Mouse (Mus musculus): ENCODE measurements around the gene Bhlha15. TPM values are rescaled to one million over a fixed set of nuclear protein-coding genes. Genes with fewer than 3 reads are reported as not detected.

Bhlha15 gene
- polyA plus RNA-seq, 1 experiment from 2014 or later: 0.54 TPM

- Histone ChIP-seq H3K27ac (peak overlapping the region; percentile 26; the same call in 1 of the 2 replicates), H3K9ac (ENCODE audit: low read depth, low read length) (no peak overlapping the region), H3K36me3 (ENCODE audit: insufficient read depth, low read length) (peaks cover 6% of the 10 kb centered on the region; the same call in 1 of the 2 replicates), H3K4me3 (replicated peaks; ENCODE audit: low read depth, low read length) (no peak overlapping the region), H3K9me3 (replicated peaks; ENCODE audit: low read length) (no peaks in the 10 kb centered on the region), H3K27me3 (ENCODE audit: insufficient read depth, low read length) (no peaks in the 10 kb centered on the region), H3K4me2 (ENCODE audit: low read length) (no peak overlapping the region), H3K4me1 (replicated peaks; ENCODE audit: insufficient read depth, low read length) (no peaks in the 10 kb centered on the region)
- peak; percentile 54; the same call in 1 of the 2 replicates for ATAC-seq (replicated peaks; ENCODE audit: low FRiP score, low read depth)
- WGBS: 23% methylated on average over 4 of the region's 4 CpGs
- TF ChIP-seq CTCF (IDR thresholded peaks at IDR 0.05; ENCODE audit: low read depth): no peak
- peak; percentile 71 for DNase-seq (ENCODE audit: low spot score)
Measured at GRCm38 (mm10) chr5:144158604-144159003, 31.5 kb upstream of the Bhlha15 start.

GRCm38 (mm10) chr5:144159137-144159536 lies 30.9 kb upstream of the Bhlha15 start:
- Histone ChIP-seq H3K27ac (no peak overlapping the region), H3K27me3 (ENCODE audit: insufficient read depth, low read length) (no peaks in the 10 kb centered on the region)
- no peak for TF ChIP-seq CTCF (IDR thresholded peaks at IDR 0.05; ENCODE audit: low read depth)

GRCm38 (mm10) chr5:144162080-144162812 lies 27.8 kb upstream of the Bhlha15 start:
- peak; percentile 55; the same call in 1 of the 2 replicates for ATAC-seq (replicated peaks; ENCODE audit: low FRiP score, low read depth)
- peak overlapping the region; percentile 79 for H3K27ac ChIP-seq
- DNase-seq (ENCODE audit: low spot score): no peak
- H3K27me3 ChIP-seq (ENCODE audit: insufficient read depth, low read length): no peaks in the 10 kb centered on the region
- no peak overlapping the region for H3K4me3 ChIP-seq (replicated peaks; ENCODE audit: low read depth, low read length)
- no peak for TF ChIP-seq CTCF (IDR thresholded peaks at IDR 0.05; ENCODE audit: low read depth)
- H3K4me2 ChIP-seq (ENCODE audit: low read length): no peak overlapping the region
- H3K36me3 ChIP-seq (ENCODE audit: insufficient read depth, low read length): peaks cover 10% of the 10 kb centered on the region; the same call in 1 of the 2 replicates
- no peaks in the 10 kb centered on the region for H3K4me1 ChIP-seq (replicated peaks; ENCODE audit: insufficient read depth, low read length)
- no peaks in the 10 kb centered on the region for H3K9me3 ChIP-seq (replicated peaks; ENCODE audit: low read length)
- H3K9ac ChIP-seq (ENCODE audit: low read depth, low read length): no peak overlapping the region
- 69% methylated on average over 5 of the region's 5 CpGs for WGBS

More at GRCm38 (mm10) chr5:144159137-144159536, 30.9 kb upstream of the Bhlha15 start:
- no peaks in the 10 kb centered on the region for H3K4me1 ChIP-seq (replicated peaks; ENCODE audit: insufficient read depth, low read length)
- WGBS: 90% methylated on average over 8 of the region's 8 CpGs
- no peaks in the 10 kb centered on the region for H3K9me3 ChIP-seq (replicated peaks; ENCODE audit: low read length)
- no peak for DNase-seq (ENCODE audit: low spot score)
- H3K36me3 ChIP-seq (ENCODE audit: insufficient read depth, low read length): peaks cover 6% of the 10 kb centered on the region; the same call in 1 of the 2 replicates
- H3K9ac ChIP-seq (ENCODE audit: low read depth, low read length): no peak overlapping the region
- no peak for ATAC-seq (replicated peaks; ENCODE audit: low FRiP score, low read depth)
- no peak overlapping the region for H3K4me2 ChIP-seq (ENCODE audit: low read length)
- no peak overlapping the region for H3K4me3 ChIP-seq (replicated peaks; ENCODE audit: low read depth, low read length)

GRCm38 (mm10) chr5:144162813-144163517 lies 27.1 kb upstream of the Bhlha15 start:
- no peak for TF ChIP-seq CTCF (IDR thresholded peaks at IDR 0.05; ENCODE audit: low read depth)
- Histone ChIP-seq H3K36me3 (ENCODE audit: insufficient read depth, low read length) (peaks cover 6% of the 10 kb centered on the region; the same call in 1 of the 2 replicates), H3K27ac (peak overlapping the region; percentile 79), H3K9ac (ENCODE audit: low read depth, low read length) (no peak overlapping the region), H3K27me3 (ENCODE audit: insufficient read depth, low read length) (no peaks in the 10 kb centered on the region), H3K4me2 (ENCODE audit: low read length) (no peak overlapping the region), H3K9me3 (replicated peaks; ENCODE audit: low read length) (no peaks in the 10 kb centered on the region), H3K4me1 (replicated peaks; ENCODE audit: insufficient read depth, low read length) (no peaks in the 10 kb centered on the region), H3K4me3 (replicated peaks; ENCODE audit: low read depth, low read length) (no peak overlapping the region)
- WGBS: 58% methylated on average over 10 of the region's 10 CpGs
- ATAC-seq (replicated peaks; ENCODE audit: low FRiP score, low read depth): peak; percentile 79; the same call in 1 of the 2 replicates
- peak; percentile 25 for DNase-seq (ENCODE audit: low spot score)

GRCm38 (mm10) chr5:144165756-144166155 lies 24.3 kb upstream of the Bhlha15 start:
- H3K4me3 ChIP-seq (replicated peaks; ENCODE audit: low read depth, low read length): no peak overlapping the region
- no peaks in the 10 kb centered on the region for H3K4me1 ChIP-seq (replicated peaks; ENCODE audit: insufficient read depth, low read length)
- H3K9ac ChIP-seq (ENCODE audit: low read depth, low read length): no peak overlapping the region
- ATAC-seq (replicated peaks; ENCODE audit: low FRiP score, low read depth) (no peak), DNase-seq (ENCODE audit: low spot score) (no peak)
- H3K4me2 ChIP-seq (ENCODE audit: low read length): no peak overlapping the region
- H3K9me3 ChIP-seq (replicated peaks; ENCODE audit: low read length): no peaks in the 10 kb centered on the region
- no peak overlapping the region for H3K27ac ChIP-seq
- no peaks in the 10 kb centered on the region for H3K27me3 ChIP-seq (ENCODE audit: insufficient read depth, low read length)
- no peak for TF ChIP-seq CTCF (IDR thresholded peaks at IDR 0.05; ENCODE audit: low read depth)
- H3K36me3 ChIP-seq (ENCODE audit: insufficient read depth, low read length): peaks cover 6% of the 10 kb centered on the region; the same call in 1 of the 2 replicates
- 73% methylated on average over 3 of the region's 3 CpGs for WGBS

- Histone ChIP-seq H3K9ac (ENCODE audit: low read depth, low read length) (no peak overlapping the region), H3K4me1 (replicated peaks; ENCODE audit: insufficient read depth, low read length) (no peaks in the 10 kb centered on the region), H3K4me2 (ENCODE audit: low read length) (no peak overlapping the region), H3K9me3 (replicated peaks; ENCODE audit: low read length) (no peaks in the 10 kb centered on the region), H3K4me3 (replicated peaks; ENCODE audit: low read depth, low read length) (no peak overlapping the region), H3K36me3 (ENCODE audit: insufficient read depth, low read length) (peaks cover 23% of the 10 kb centered on the region; the same call in 1 of the 2 replicates), H3K27ac (0 out of 2 replicates have a peak overlapping the region, but pooled peaks have one; percentile 19), H3K27me3 (ENCODE audit: insufficient read depth, low read length) (no peaks in the 10 kb centered on the region)
- ATAC-seq (replicated peaks; ENCODE audit: low FRiP score, low read depth) (no peak), DNase-seq (ENCODE audit: low spot score) (no peak)
- TF ChIP-seq CTCF (IDR thresholded peaks at IDR 0.05; ENCODE audit: low read depth): no peak
- WGBS: 72% methylated on average over 8 of the region's 8 CpGs
Measured at GRCm38 (mm10) chr5:144169275-144169975, 20.7 kb upstream of the Bhlha15 start.
